Mouse (Mus musculus) cortical plate, adult 2 months (tissue): Measurements from ENCODE around the gene Rbpms2.

Experiments
- CTCF ChIP-seq: fragments of 200-500 bp; IDR thresholded peaks from 2 replicates; pipeline ENCODE4 v1.5.1; 2011; ENCODE audit warnings: mild to moderate bottlenecking, control low read depth, low read length; ENCODE audit not compliant: insufficient read depth; ENCODE audit errors: extremely low read depth
- POLR2A ChIP-seq: fragments of 200-500 bp; IDR thresholded peaks from 2 replicates; pipeline ENCODE4 v1.6.1; 2011; ENCODE audit warnings: mild to moderate bottlenecking, low read length, control low read depth; ENCODE audit not compliant: insufficient read depth; ENCODE audit errors: extremely low read depth

DNA sequence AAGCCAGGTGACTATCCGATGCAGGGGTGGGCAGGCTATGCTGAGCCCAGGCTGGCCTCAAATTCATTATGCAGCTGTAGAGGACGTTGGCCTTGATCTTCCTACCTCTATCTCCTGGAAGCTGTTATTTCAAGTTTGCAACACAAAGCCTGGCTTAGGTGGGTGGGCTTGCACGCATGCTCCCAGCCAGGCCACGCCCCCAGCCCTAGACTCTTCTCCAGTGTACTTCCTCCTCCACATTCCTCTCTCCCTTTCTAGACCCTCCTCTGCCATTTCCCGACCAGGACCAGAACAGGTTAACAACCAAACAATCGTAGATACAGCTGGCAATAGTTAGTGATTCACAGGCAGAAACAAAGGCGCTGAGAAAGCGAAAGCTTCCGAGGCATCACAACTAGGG is 35.9 kb upstream of the Rbpms2 start:
- TF ChIP-seq CTCF = no peak
- TF ChIP-seq POLR2A = no peak
